In the genomic region with DNA sequence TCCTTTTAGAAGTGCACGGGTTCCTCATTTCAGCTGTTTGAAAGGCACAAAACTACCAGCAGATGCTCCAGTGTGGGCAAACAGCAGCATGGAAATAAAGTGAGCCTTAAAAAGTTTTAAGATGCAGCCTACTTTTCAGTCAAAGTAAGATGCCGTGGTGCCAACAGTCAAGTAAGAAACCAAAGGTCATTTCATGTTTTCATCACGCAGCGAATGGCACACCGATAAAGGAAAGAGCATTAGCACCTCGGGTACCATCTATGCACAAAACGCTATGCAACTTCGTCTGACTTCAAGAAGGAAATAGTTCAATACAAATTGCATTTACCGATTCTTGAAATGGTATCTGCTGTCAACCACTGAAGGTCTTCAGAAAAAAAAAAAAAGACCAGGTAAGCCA, we compare ENCODE assay signal across 17 mouse cellular contexts. TPM values are rescaled to one million over a fixed set of nuclear protein-coding genes. Genes with fewer than 3 reads are reported as not detected.
DNase-seq lines count a peak whose midpoint lies in the region; ATAC-seq and TF ChIP-seq lines count a peak whose summit lies in the region.
"Had no signal": no experiment of that assay in that cellular context is flagged by ENCODE, and none has a peak within 500 bp of the region (broad histone marks: within the 10 kb centered on the region; RNA-seq: fewer than 3 reads in every experiment).

No protein-coding gene starts in this region.

- H3K4me2 ChIP-seq in forebrain, embryonic 13.5 days: peak overlapping the region; percentile 92
- peak overlapping the region; percentile 93 for H3K4me2 ChIP-seq in embryonic facial prominence, embryonic 13.5 days
- peak overlapping the region; percentile 74 for H3K4me2 ChIP-seq in hindbrain, embryonic 16.5 days (ENCODE audit: low read length)
- H3K4me2 ChIP-seq in midbrain, postnatal 0 days (ENCODE audit: low read depth, low read length, poor library complexity, severe bottlenecking): peak overlapping the region; percentile 71
- no peak overlapping the region for H3K4me2 ChIP-seq in liver, embryonic 11.5 days
- H3K4me2 ChIP-seq: liver, embryonic 13.5 days had no signal

- H3K27me3 ChIP-seq in forebrain, embryonic 13.5 days: peaks cover 7% of the 10 kb centered on the region; the same call in 1 of the 2 replicates
- H3K27me3 ChIP-seq in forebrain, embryonic 10.5 days (ENCODE audit: poor library complexity, severe bottlenecking): peaks cover 34% of the 10 kb centered on the region
- peaks cover 9% of the 10 kb centered on the region for H3K27me3 ChIP-seq in embryonic facial prominence, embryonic 13.5 days
- no peaks in the 10 kb centered on the region for H3K27me3 ChIP-seq in hindbrain, embryonic 16.5 days (replicated peaks; ENCODE audit: control insufficient read depth, insufficient read depth, low read length)
- no peaks in the 10 kb centered on the region for H3K27me3 ChIP-seq in midbrain, postnatal 0 days (ENCODE audit: insufficient read depth, low read length)
- H3K27me3 ChIP-seq in liver, embryonic 11.5 days (replicated peaks; ENCODE audit: control insufficient read depth, insufficient read depth, low read length): peaks cover 18% of the 10 kb centered on the region

- no peak overlapping the region; the same call in 1 of the 2 replicates for H3K9ac ChIP-seq in forebrain, embryonic 13.5 days
- no peak overlapping the region for H3K9ac ChIP-seq in embryonic facial prominence, embryonic 13.5 days
- no peak overlapping the region for H3K9ac ChIP-seq in hindbrain, embryonic 16.5 days (ENCODE audit: low read depth, low read length)
- 0 out of 2 replicates have a peak overlapping the region, but pooled peaks have one; percentile 70 for H3K9ac ChIP-seq in midbrain, postnatal 0 days (replicated peaks; ENCODE audit: low read length, poor library complexity, severe bottlenecking)
- H3K9ac ChIP-seq in liver, embryonic 11.5 days (ENCODE audit: low read depth, low read length): no peak overlapping the region
- H3K9ac ChIP-seq: kidney, embryonic 15.5 days; liver, embryonic 13.5 days had no signal

- H3K4me1 ChIP-seq in forebrain, embryonic 13.5 days: no peaks in the 10 kb centered on the region; the same call in 1 of the 2 replicates
- H3K4me1 ChIP-seq in forebrain, embryonic 10.5 days: peaks cover 13% of the 10 kb centered on the region
- H3K4me1 ChIP-seq in embryonic facial prominence, embryonic 13.5 days: peaks cover 9% of the 10 kb centered on the region; the same call in 1 of the 2 replicates
- H3K4me1 ChIP-seq in hindbrain, embryonic 16.5 days (ENCODE audit: control insufficient read depth, insufficient read depth, low read depth, low read length): no peaks in the 10 kb centered on the region; the same call in 1 of the 2 replicates
- H3K4me1 ChIP-seq in midbrain, postnatal 0 days (ENCODE audit: insufficient read depth, low read length): peaks cover 9% of the 10 kb centered on the region; the same call in 1 of the 2 replicates
- H3K4me1 ChIP-seq in liver, embryonic 11.5 days (replicated peaks; ENCODE audit: control insufficient read depth, insufficient read depth, low read length): no peaks in the 10 kb centered on the region
- H3K4me1 ChIP-seq: liver, embryonic 13.5 days had no signal

- H3K27ac ChIP-seq in forebrain, embryonic 13.5 days: no peak overlapping the region
- no peak overlapping the region for H3K27ac ChIP-seq in forebrain, embryonic 10.5 days
- no peak overlapping the region for H3K27ac ChIP-seq in embryonic facial prominence, embryonic 13.5 days
- no peak overlapping the region for H3K27ac ChIP-seq in hindbrain, embryonic 16.5 days (ENCODE audit: low read depth, low read length)
- H3K27ac ChIP-seq in midbrain, postnatal 0 days (ENCODE audit: low read depth, low read length): no peak overlapping the region
- H3K27ac ChIP-seq in liver, embryonic 11.5 days (ENCODE audit: low read depth, low read length): no peak overlapping the region
- H3K27ac ChIP-seq: kidney, embryonic 15.5 days; liver, embryonic 13.5 days had no signal

- WGBS in forebrain, embryonic 13.5 days: 84% methylated on average over 9 of the region's 9 CpGs
- WGBS in forebrain, embryonic 10.5 days: 88% methylated on average over 9 of the region's 9 CpGs
- WGBS in embryonic facial prominence, embryonic 13.5 days: 74% methylated on average over 9 of the region's 9 CpGs
- WGBS in hindbrain, embryonic 16.5 days: 62% methylated on average over 9 of the region's 9 CpGs
- WGBS in midbrain, postnatal 0 days: 59% methylated on average over 9 of the region's 9 CpGs
- WGBS in liver, embryonic 11.5 days: 81% methylated on average over 9 of the region's 9 CpGs

- no peaks in the 10 kb centered on the region for H3K9me3 ChIP-seq in forebrain, embryonic 13.5 days (replicated peaks)
- H3K9me3 ChIP-seq in forebrain, embryonic 10.5 days: no peaks in the 10 kb centered on the region
- no peaks in the 10 kb centered on the region for H3K9me3 ChIP-seq in embryonic facial prominence, embryonic 13.5 days
- H3K9me3 ChIP-seq in hindbrain, embryonic 16.5 days (ENCODE audit: control insufficient read depth, low read length): no peaks in the 10 kb centered on the region
- H3K9me3 ChIP-seq in midbrain, postnatal 0 days (ENCODE audit: low read length): no peaks in the 10 kb centered on the region
- H3K9me3 ChIP-seq in liver, embryonic 11.5 days (ENCODE audit: control insufficient read depth, low read length): no peaks in the 10 kb centered on the region
- H3K9me3 ChIP-seq: kidney, embryonic 15.5 days; liver, embryonic 13.5 days had no signal

- H3K36me3 ChIP-seq in forebrain, embryonic 13.5 days (ENCODE audit: poor library complexity, severe bottlenecking): no peaks in the 10 kb centered on the region
- H3K36me3 ChIP-seq in forebrain, embryonic 10.5 days (replicated peaks): no peaks in the 10 kb centered on the region
- no peaks in the 10 kb centered on the region for H3K36me3 ChIP-seq in embryonic facial prominence, embryonic 13.5 days
- H3K36me3 ChIP-seq in hindbrain, embryonic 16.5 days (ENCODE audit: control insufficient read depth, insufficient read depth, low read length): no peaks in the 10 kb centered on the region
- H3K36me3 ChIP-seq in midbrain, postnatal 0 days (ENCODE audit: insufficient read depth, low read length): no peaks in the 10 kb centered on the region
- no peaks in the 10 kb centered on the region for H3K36me3 ChIP-seq in liver, embryonic 11.5 days (ENCODE audit: control insufficient read depth, insufficient read depth, low read length)
- H3K36me3 ChIP-seq: kidney, embryonic 15.5 days; liver, embryonic 13.5 days had no signal

- no peak for DNase-seq in forebrain, embryonic 10.5 days (ENCODE audit: extremely low spot score, low spot score)
- DNase-seq in midbrain, postnatal 0 days (ENCODE audit: low spot score): no peak
- DNase-seq in ovary, postnatal 14 days (ENCODE audit: low spot score): no peak
- no peak for DNase-seq in liver, embryonic 11.5 days (ENCODE audit: low spot score)
- DNase-seq in urinary bladder, adult 18-20 months (ENCODE audit: low spot score in 2 of 2): no peak
- DNase-seq: cerebellum, postnatal 25 days; layer of hippocampus, adult 9-11 months; liver, embryonic 13.5 days; lung, postnatal 36 days; spleen, adult 18-20 months had no signal

- H3K4me3 ChIP-seq in forebrain, embryonic 13.5 days: peak overlapping the region; percentile 72
- no peak overlapping the region for H3K4me3 ChIP-seq in forebrain, embryonic 10.5 days
- peak overlapping the region; percentile 68 for H3K4me3 ChIP-seq in embryonic facial prominence, embryonic 13.5 days
- H3K4me3 ChIP-seq in hindbrain, embryonic 16.5 days (ENCODE audit: low read length): peak overlapping the region; percentile 86
- H3K4me3 ChIP-seq in midbrain, postnatal 0 days (ENCODE audit: low read depth, low read length): peak overlapping the region; percentile 84
- no peak overlapping the region for H3K4me3 ChIP-seq in liver, embryonic 11.5 days (ENCODE audit: low read depth, low read length)
- H3K4me3 ChIP-seq: liver, embryonic 13.5 days had no signal

- no peak for ATAC-seq in forebrain, embryonic 13.5 days
- ATAC-seq in embryonic facial prominence, embryonic 13.5 days (ENCODE audit: insufficient number of reproducible peaks, insufficient read depth, low FRiP score, low TSS enrichment, low read depth): no peak
- ATAC-seq in hindbrain, embryonic 16.5 days: no peak
- no peak for ATAC-seq in midbrain, postnatal 0 days (ENCODE audit: low FRiP score)
- ATAC-seq in liver, embryonic 11.5 days (replicated peaks; ENCODE audit: low FRiP score): no peak

- no peak for TF ChIP-seq CTCF in midbrain, postnatal 0 days (IDR thresholded peaks at IDR 0.05)

RNA-seq across cellular contexts. Expression of gene Gm9767, which starts 1.1 kb away (rescaled TPM):
- polyA plus RNA-seq in forebrain, embryonic 13.5 days (2015; fragmentation: Nextera tagmentation; extraction: Ambion mirVana): 1.0 TPM in 2 replicates
- 0.15 TPM in 1 of 2 replicates, not detected in the other for polyA plus RNA-seq in forebrain, embryonic 10.5 days (2016; fragmentation: Nextera tagmentation; extraction: Ambion mirVana)
- 0.59 and 0.95 TPM in 2 replicates for polyA plus RNA-seq in embryonic facial prominence, embryonic 13.5 days (2015; fragmentation: Nextera tagmentation; extraction: Ambion mirVana)
- 1.1 and 1.4 TPM in 2 replicates for polyA plus RNA-seq in hindbrain, embryonic 16.5 days (2015; fragmentation: Nextera tagmentation; extraction: Ambion mirVana)
- total RNA-seq in midbrain, postnatal 0 days (2014; rRNA removed): 0.82 and 1.7 TPM in 2 replicates
- polyA plus RNA-seq in midbrain, postnatal 0 days (2015; fragmentation: Nextera tagmentation; extraction: Ambion mirVana): 1.3 and 2.5 TPM in 2 replicates
- polyA plus RNA-seq in liver, embryonic 11.5 days (2014; fragmentation: Nextera tagmentation; extraction: Ambion mirVana): not detected in 2 replicates
- total RNA-seq: gastrocnemius, postnatal 4 days had no signal
- polyA plus RNA-seq: heart, postnatal 0 days; kidney, embryonic 15.5 days; liver, embryonic 13.5 days; thymus, postnatal 0 days had no signal

RNA-seq across cellular contexts. Expression of gene Tmem200a, which starts 1.9 kb away (rescaled TPM):
- polyA plus RNA-seq in forebrain, embryonic 13.5 days (2015; fragmentation: Nextera tagmentation; extraction: Ambion mirVana): 15.3 and 18.4 TPM in 2 replicates
- polyA plus RNA-seq in forebrain, embryonic 10.5 days (2016; fragmentation: Nextera tagmentation; extraction: Ambion mirVana): 1.9 and 4.9 TPM in 2 replicates
- polyA plus RNA-seq in embryonic facial prominence, embryonic 13.5 days (2015; fragmentation: Nextera tagmentation; extraction: Ambion mirVana): 18.5 and 23.8 TPM in 2 replicates
- polyA plus RNA-seq in hindbrain, embryonic 16.5 days (2015; fragmentation: Nextera tagmentation; extraction: Ambion mirVana): 22.7 and 23.6 TPM in 2 replicates
- total RNA-seq in midbrain, postnatal 0 days (2014; rRNA removed): 32.0 and 42.6 TPM in 2 replicates
- 20.7 and 21.6 TPM in 2 replicates for polyA plus RNA-seq in midbrain, postnatal 0 days (2015; fragmentation: Nextera tagmentation; extraction: Ambion mirVana)
- polyA plus RNA-seq in liver, embryonic 11.5 days (2014; fragmentation: Nextera tagmentation; extraction: Ambion mirVana): 1.5 and 2.1 TPM in 2 replicates

Comparison
In these comparisons a context has a peak if more than half of its experiments do, and no peak if none do; other contexts are left out.
1. H3K4me3 ChIP-seq: peak in forebrain, embryonic 13.5 days (single experiment), embryonic facial prominence, embryonic 13.5 days (single experiment), hindbrain, embryonic 16.5 days (single experiment) and midbrain, postnatal 0 days (single experiment); none in forebrain, embryonic 10.5 days (single experiment) and liver, embryonic 11.5 days (single experiment).